Mouse (Mus musculus) olfactory bulb, adult 2 months (tissue): Measurements from ENCODE around the gene Rps3a1.

Source experiments
- CTCF ChIP-seq: fragments of 200-500 bp; IDR thresholded peaks from 2 replicates; pipeline ENCODE4 v1.5.1; 2012; ENCODE audit warnings: low read depth, mild to moderate bottlenecking, low read length, moderate library complexity; ENCODE audit not compliant: insufficient read depth
- POLR2A ChIP-seq: fragments of 200-500 bp; IDR thresholded peaks from 2 replicates; pipeline ENCODE4 v1.6.1; 2012; ENCODE audit warnings: mild to moderate bottlenecking, low read depth, low read length, moderate library complexity; ENCODE audit not compliant: insufficient read depth

DNA sequence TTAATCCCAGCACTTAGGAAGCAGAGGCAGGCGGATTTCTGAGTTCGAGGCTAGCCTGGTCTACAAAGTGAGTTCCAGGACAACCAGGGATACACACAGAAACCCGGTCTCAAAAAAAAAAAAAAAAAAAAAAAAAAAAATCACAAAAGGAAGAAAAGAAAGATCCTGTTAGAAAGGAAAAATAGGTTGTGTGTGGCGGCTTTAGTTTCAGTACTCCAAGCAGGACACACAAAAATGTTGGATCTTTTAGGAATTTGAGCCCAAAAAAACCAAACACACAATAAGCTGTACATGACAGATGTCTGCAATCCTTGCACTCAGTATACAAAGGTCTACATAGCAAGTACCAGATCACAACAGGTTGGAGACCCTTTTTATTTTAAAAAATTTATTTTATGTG is 2.8 kb downstream of the Rps3a1 start:
- TF ChIP-seq POLR2A (no peak), CTCF (no peak)
